Mouse (Mus musculus): ENCODE measurements around the gene Ly6g5b.

Ly6g5b gene

GRCm38 (mm10) chr17:35115046-35116019 lies at the start of gene Ly6g5b:
Ly6g5b (minus strand) TSS chr17:35115428.
- no peak for DNase-seq (ENCODE audit: low spot score in 2 of 2)

- peak in 1 of 2 experiments; percentile 59 for DNase-seq (ENCODE audit: low spot score in 2 of 2)
Measured at GRCm38 (mm10) chr17:35164218-35164567, 49.0 kb upstream of the Ly6g5b start.

- no peak for DNase-seq (ENCODE audit: low spot score in 2 of 2)
Measured at GRCm38 (mm10) chr17:35163326-35164081, 48.3 kb upstream of the Ly6g5b start.

- peak in 1 of 2 experiments; percentile 56 for DNase-seq (ENCODE audit: low spot score in 2 of 2)
Measured at GRCm38 (mm10) chr17:35162730-35163129, 47.5 kb upstream of the Ly6g5b start.

- peak in 1 of 2 experiments; percentile 29 for DNase-seq (ENCODE audit: low spot score in 2 of 2)
Measured at GRCm38 (mm10) chr17:35162121-35162520, 46.9 kb upstream of the Ly6g5b start.

GRCm38 (mm10) chr17:35161421-35161820 lies 46.2 kb upstream of the Ly6g5b start:
- DNase-seq (ENCODE audit: low spot score in 2 of 2): no peak

GRCm38 (mm10) chr17:35159638-35160037 lies 44.4 kb upstream of the Ly6g5b start:
- no peak for DNase-seq (ENCODE audit: low spot score in 2 of 2)

GRCm38 (mm10) chr17:35158850-35159593 lies 43.8 kb upstream of the Ly6g5b start:
- DNase-seq (ENCODE audit: low spot score in 2 of 2): no peak

- DNase-seq (ENCODE audit: low spot score in 2 of 2): peak in 1 of 2 experiments; percentile 36
Measured at GRCm38 (mm10) chr17:35157661-35158175, 42.5 kb upstream of the Ly6g5b start.

- no peak for DNase-seq (ENCODE audit: low spot score in 2 of 2)
Measured at GRCm38 (mm10) chr17:35157254-35157653, 42.0 kb upstream of the Ly6g5b start.

- no peak for DNase-seq (ENCODE audit: low spot score in 2 of 2)
Measured at GRCm38 (mm10) chr17:35156461-35157200, 41.4 kb upstream of the Ly6g5b start.

- DNase-seq (ENCODE audit: low spot score in 2 of 2): no peak
Measured at GRCm38 (mm10) chr17:35155451-35155850, 40.2 kb upstream of the Ly6g5b start.

- no peak for DNase-seq (ENCODE audit: low spot score in 2 of 2)
Measured at GRCm38 (mm10) chr17:35154616-35155015, 39.4 kb upstream of the Ly6g5b start.

- no peak for DNase-seq (ENCODE audit: low spot score in 2 of 2)
Measured at GRCm38 (mm10) chr17:35153931-35154330, 38.7 kb upstream of the Ly6g5b start.

- DNase-seq (ENCODE audit: low spot score in 2 of 2): no peak
Measured at GRCm38 (mm10) chr17:35153077-35153476, 37.8 kb upstream of the Ly6g5b start.

GRCm38 (mm10) chr17:35152121-35152520 lies 36.9 kb upstream of the Ly6g5b start:
- DNase-seq (ENCODE audit: low spot score in 2 of 2): no peak

- DNase-seq (ENCODE audit: low spot score in 2 of 2): no peak
Measured at GRCm38 (mm10) chr17:35147922-35148639, 32.9 kb upstream of the Ly6g5b start.

- no peak for DNase-seq (ENCODE audit: low spot score in 2 of 2)
Measured at GRCm38 (mm10) chr17:35147348-35147747, 32.1 kb upstream of the Ly6g5b start.

GRCm38 (mm10) chr17:35146139-35146538 lies 30.9 kb upstream of the Ly6g5b start:
- DNase-seq (ENCODE audit: low spot score in 2 of 2): no peak

GRCm38 (mm10) chr17:35141971-35142370 lies 26.7 kb upstream of the Ly6g5b start:
- DNase-seq (ENCODE audit: low spot score in 2 of 2): no peak
